Mouse (Mus musculus): Measurements from ENCODE around the gene Ly86.

GRCm38 (mm10) chr13:37399340-37399739, 54.3 kb downstream of the Ly86 start:
- TF ChIP-seq CTCF (IDR thresholded peaks at IDR 0.05; ENCODE audit: extremely low read depth, insufficient read depth, low read length) (no peak), POLR2A (IDR thresholded peaks at IDR 0.05; ENCODE audit: extremely low read depth, insufficient read depth, low read length) (no peak)
